Mouse (Mus musculus) megakaryocyte, adult 5-6 weeks (primary cell): Measurements from ENCODE around the gene Fam76b. TPM values are rescaled to one million over a fixed set of nuclear protein-coding genes. Genes with fewer than 3 reads are reported as not detected.
A peak's percentile ranks its signal among the peaks of the same experiment; 100 is the strongest.
"Not testable (repeated sequence)": the region's sequence is repeated elsewhere in the genome, so short reads cannot be mapped to it uniquely, and the experiment has no call there.

Source experiments
- ATAC-seq: 2 replicates; pipeline ENCODE4 v1.8.0; 2016; ENCODE audit warnings: mild to moderate bottlenecking, inconsistent platforms; ENCODE audit not compliant: poor library complexity, severe bottlenecking
- total RNA-seq, 2 experiments: library from RNA; stranded (forward) in 1 of 2; stranded (reverse) in 1 of 2; fragments of 153-499, 151-499 nt in 1 of 2; fragments of 221-1000, 200-1000 nt in 1 of 2; gene quantifications; 2 replicates each; pipeline versions ENCODE4 v1.2.3 to v1.2.4; 2015 to 2017

The Fam76b gene
- total RNA-seq (2015) (59.9 and 65.9 TPM in 2 replicates), total RNA-seq (2017) (75.8 and 89.9 TPM in 2 replicates)

DNA sequence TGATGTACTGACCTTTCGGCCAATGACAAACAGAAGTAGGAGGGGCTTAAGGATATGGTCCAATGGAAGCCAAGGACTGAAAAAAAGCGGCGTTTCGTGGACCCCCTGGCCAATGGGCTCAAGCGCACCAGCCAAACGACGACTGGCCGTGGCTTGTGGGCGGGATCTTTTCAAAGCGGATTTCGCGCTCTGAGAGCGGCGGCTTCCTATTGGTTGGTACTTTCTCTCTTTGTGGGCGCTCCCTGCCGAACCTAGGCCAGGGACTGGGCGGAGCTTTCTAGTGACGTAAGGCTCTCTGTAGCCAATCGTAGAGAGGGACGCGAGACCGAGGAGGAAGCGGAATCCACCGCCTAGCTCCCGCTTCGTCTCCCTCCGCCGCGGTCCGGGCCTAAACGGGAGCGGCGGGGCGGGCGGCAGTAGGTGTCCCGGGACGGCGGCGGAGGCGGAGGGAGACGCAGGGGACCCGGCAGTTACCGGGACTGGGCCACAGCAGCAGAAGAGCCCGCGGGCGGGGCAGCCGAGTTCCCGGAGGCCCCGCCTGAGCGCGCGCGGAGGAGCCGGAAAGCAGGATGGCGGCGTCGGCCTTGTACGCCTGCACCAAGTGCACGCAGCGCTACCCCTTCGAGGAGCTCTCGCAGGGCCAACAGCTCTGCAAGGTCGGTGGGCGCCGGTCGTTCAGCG lies at the start of gene Fam76b:
Gene Fam76b (plus strand): TSS at position 311 of the 681 bp plus-strand sequence.
- peak; percentile 73 for ATAC-seq

DNA sequence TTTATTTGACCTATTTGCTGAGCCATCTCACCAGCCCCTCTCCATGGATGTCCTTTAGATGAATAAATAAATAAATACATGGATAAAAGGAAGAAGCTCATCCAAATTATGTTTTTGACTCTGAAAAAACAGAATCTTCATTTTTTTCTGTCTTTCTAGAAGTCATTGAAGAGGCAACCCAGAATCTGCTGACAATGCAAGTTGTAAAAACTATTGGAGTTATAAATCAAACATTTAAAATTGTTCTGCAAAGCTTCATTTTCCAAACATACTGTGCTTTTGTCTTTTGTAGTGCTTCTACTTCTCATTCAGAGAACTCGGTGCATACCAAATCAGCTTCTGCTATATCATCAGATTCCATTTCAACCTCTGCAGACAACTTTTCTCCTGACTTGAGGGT lies 45.5 kb upstream of the Fam76b start:
- no peak for ATAC-seq

DNA sequence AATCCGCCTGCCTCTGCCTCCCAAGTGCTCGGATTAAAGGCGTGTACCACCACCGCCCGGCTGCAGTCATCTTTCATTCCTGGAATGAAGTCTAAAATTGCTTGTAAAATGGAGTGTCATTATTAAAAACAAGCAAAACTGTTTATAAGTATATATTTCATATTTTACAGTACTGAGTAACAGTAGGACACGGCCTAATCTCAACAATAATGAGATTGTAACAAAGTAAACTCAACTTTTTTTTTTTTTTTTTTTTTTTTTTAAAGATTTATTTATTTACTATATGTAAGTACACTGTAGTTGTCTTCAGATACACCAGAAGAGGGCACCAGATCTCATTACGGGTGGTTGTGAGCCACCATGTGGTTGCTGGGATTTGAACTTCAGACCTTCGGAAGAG lies 36.7 kb upstream of the Fam76b start:
- not testable (repeated sequence) for ATAC-seq

DNA sequence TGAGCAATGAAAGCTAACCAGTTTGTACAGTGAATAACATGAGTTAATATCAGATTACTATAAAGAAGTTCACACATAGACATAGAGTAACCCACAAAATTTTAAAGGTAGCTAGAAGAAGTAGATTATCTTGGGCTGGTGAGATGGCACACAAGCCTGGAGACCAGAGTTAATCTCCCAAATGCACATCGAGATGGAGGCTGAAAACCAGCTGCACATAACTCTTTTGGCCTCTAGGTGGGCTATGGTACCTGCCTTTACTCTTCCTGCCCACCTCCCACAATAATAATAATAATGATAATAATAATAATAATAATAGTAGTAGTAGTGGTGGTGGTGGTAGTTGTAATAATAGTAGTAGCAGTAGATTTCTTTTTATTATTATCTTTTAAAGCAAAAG lies 33.2 kb upstream of the Fam76b start:
- ATAC-seq = no peak

GRCm38 (mm10) chr9:13794756-13795155 lies 32.8 kb upstream of the Fam76b start:
- ATAC-seq = no peak

DNA sequence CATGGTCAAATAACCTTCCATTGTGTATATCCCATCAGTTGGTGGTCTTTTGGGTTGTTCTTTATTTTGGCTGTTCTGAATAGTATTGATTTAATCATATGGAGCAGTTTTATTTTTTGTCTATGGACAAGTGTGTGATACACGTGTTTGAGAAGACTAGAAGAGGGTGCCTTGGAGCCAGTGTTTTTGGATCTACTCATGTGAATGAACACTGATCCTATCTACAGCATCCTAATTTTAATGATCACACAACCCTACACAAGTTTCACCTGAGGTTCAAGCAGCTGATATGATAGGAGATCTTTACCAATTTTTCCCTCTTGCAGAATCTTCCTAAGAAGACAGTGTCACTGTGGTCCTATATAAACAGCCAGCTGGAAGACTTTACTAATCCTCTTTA lies 23.0 kb upstream of the Fam76b start:
- ATAC-seq = no peak

DNA sequence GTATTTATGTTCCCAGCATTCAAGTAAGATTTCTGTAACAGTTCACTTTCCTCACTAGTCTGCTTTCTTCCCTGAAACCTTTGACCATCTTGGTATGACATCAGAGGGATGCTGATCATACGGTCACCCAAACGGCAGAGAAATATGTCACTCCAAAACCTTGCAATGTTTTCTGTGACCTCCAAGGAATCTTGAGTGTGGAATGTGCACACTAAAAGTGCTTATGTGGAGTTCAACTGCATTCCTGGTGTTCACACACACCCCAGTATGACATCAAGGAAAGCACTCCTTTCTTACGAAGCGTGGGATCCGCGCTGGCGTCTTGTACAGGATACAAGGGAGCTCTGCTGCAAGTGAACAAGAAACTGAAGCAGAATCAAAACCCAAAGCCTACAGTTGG lies 20.7 kb upstream of the Fam76b start:
- ATAC-seq = no peak

- no peak for ATAC-seq
Observed at GRCm38 (mm10) chr9:13807657-13808056, 19.9 kb upstream of the Fam76b start.

- ATAC-seq = 0 out of 2 replicates have a peak, but pooled peaks have one; percentile 35
Observed at GRCm38 (mm10) chr9:13809937-13810336, 17.6 kb upstream of the Fam76b start.

GRCm38 (mm10) chr9:13818369-13818768 lies 9.1 kb upstream of the Fam76b start:
- ATAC-seq = no peak

GRCm38 (mm10) chr9:13820774-13821173 lies 6.7 kb upstream of the Fam76b start:
- peak; percentile 51 for ATAC-seq

DNA sequence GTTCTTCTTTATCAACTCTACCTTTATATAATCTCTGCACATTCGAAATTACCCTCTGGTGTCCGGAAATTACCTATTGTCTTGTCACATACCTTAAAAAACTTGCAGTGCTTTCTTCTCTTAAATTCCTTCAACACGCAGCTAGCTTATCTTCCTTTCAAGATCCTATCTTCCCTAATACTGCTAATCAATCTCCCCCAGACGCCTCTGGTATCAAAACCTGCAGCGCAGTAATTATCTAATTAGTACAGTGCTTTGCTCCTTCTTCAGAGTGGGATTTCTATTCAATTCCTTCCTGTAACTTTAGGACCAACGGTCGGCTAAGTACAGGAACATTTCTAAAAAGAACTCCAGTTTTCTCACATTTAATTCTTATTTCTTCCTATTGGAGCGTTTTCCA lies 1.6 kb upstream of the Fam76b start:
- ATAC-seq = no peak

DNA sequence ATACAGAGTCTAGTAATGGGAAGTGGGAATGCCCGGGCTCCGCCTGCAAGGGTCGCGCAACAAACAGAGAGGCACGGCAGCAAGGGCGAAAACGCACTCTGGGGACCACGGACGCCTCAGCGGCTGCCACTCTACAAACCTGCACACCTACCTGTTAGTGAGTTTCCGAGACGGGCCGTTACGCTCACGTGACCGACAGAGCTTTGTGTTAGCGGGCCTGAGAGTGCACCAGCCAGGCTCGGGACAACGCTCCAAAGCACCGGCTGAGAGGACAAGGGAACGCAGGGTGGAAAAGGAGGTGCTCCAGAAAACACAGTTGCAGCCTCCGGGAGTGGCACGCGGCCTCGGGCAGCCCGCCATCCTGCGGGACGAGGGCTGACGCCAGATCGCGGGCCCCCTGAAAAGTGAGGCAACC lies 1.1 kb upstream of the Fam76b start:
- peak; percentile 3 for ATAC-seq

- peak; percentile 78 for ATAC-seq
Observed at GRCm38 (mm10) chr9:13826832-13827405, 597 bp upstream of the Fam76b start, which contains the start of gene Cep57. Cep57 (minus strand) TSS chr9:13827107.

GRCm38 (mm10) chr9:13828087-13828441 lies 548 bp downstream of the Fam76b start:
- ATAC-seq = peak; percentile 6

GRCm38 (mm10) chr9:13835256-13835655 lies 7.7 kb downstream of the Fam76b start:
- peak; percentile 97 for ATAC-seq

DNA sequence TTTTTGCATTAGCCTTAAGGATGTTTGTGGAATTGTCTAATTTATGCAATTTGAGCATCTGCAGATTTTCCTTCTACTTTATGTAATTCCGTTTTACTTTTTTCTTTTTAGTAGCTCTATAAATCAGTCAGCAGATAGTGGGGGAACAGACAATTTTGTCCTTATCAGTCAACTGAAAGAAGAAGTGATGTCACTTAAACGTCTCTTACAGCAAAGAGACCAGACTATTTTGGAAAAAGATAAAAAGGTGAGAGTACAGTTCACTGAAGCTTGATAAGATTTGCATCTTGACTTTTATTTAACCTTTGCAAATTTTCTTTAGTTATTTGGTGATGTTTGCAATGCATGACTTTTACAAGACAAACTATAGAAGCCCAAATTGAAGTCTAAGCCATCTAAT lies 9.2 kb downstream of the Fam76b start:
- ATAC-seq = no peak

- no peak for ATAC-seq
Observed at GRCm38 (mm10) chr9:13847591-13847990, 20.1 kb downstream of the Fam76b start.

DNA sequence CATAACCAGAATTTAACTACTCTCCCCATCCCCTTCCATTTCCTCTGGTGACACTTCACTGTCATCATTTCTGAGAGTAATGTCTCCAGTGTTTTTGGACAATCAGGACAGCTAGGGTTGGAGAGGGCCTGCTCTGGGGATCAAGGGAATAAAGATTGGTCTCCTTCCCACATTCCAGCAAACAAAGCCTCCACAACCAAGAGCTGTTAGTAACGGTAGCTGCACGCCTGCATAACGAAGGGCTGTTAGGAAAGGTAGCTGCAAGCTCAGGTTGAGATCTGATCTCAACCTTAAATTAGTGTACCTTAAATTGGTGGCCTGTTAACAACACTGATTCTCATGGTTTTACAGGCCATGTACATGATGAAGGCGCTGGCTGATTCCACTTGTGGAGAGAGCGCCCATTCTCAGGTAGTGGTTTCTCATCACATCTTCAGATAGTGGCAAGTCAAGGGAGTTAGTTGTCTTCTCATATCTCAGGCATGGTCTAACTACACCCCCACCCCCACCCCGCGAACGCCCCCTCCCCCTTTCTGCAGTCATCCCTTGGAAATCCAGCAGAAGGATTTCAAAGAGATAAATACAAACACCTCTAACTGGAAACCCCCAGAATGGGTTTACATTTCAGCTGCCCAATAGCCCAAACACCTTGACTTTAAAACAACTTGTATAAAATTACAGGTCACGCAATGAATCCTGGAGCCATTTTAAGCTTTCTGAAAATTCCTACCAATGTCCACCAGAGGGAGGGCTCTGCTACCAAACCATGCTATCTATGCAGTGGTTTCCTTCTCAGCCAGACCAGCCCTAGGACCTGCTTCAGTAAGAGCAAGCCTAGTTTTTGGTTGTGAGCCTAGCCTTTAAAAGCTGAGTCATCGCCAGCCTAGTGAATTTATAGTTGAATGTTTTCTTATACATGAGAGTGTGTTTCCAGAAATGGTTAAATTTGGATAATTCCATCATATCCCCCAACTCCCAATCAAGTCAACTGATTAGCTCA lies 21.3 kb downstream of the Fam76b start:
- ATAC-seq = peak; percentile 64

GRCm38 (mm10) chr9:13853876-13854275 lies 26.4 kb downstream of the Fam76b start:
- no peak for ATAC-seq

GRCm38 (mm10) chr9:13856247-13856646 lies 28.7 kb downstream of the Fam76b start:
- no peak for ATAC-seq
